Mouse (Mus musculus): ENCODE results near the gene Carmil1.
A peak's percentile ranks its signal among the peaks of the same experiment; 100 is the strongest.
"Not testable (repeated sequence)": the region's sequence is repeated elsewhere in the genome, so short reads cannot be mapped to it uniquely, and the experiment has no call there.

Gene Carmil1

DNA sequence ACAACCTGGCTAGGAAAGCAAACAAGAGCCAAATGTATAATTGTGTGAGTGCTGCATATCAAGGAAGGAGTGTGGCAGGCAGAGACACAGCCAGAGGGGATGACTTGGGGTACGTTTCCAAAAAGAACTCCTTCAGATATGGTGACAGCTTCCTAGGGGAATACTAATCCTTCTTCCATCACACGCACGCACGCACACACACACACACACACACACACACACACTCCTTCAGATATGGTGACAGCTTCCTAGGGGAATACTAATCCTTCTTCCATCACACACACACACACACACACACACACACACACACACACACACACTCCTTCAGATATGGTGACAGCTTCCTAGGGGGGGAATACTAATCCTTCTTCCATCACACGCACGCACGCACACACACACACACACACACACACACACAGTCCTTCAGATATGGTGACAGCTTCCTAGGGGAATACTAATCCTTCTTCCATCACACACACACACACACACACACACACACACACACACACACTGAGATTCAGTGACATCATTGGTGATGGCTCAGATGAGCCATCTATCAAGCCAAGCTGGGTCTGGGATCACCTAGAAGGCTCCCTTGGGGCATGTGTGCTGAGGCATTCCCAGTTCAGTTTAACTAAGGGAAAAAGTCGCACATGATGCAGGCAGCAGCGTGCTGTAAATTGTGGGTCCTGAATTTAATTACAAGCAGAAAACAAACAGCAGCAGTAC lies 175.8 kb downstream of the Carmil1 start:
- not testable (repeated sequence) for DNase-seq (ENCODE audit: low read depth, low spot score)

DNA sequence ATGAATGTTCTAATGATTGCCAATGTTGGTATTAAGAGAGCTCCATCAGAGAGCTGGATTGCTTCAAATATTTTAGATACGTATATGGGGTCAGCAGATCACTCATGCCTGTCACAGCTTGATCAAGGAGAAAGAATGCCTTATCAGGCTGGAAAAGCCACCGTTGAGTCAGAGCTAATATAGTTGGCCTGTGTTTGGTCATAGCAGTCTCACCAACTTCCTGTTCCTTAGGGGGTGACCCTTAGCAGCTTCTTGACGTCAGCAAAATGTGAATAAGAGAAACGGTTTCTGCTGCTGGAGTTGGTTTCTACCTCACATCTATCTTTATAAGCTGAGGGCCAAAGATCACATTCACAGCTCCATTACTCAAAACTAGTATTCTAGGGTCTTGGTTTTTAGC lies 176.6 kb downstream of the Carmil1 start:
- no peak for DNase-seq (ENCODE audit: low read depth, low spot score)

DNA sequence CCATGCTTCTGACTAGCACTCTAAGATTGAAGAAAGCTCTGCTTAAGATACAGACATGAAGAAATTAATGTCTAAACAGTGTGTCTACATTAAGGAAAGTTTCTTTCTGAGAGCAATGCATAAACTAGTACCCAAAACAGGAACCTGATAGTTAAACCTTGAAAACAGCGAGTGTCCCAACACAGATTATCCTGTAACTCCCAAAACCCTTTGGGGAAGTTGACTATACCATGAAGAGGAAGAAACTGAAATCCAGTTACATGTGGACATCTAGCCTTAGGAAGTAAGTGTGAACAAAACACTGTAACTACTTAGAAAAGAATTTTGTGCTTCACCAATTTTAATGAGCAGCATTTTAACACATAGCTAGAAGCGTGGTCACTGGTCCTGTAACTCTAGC lies 177.4 kb downstream of the Carmil1 start:
- no peak for DNase-seq (ENCODE audit: low read depth, low spot score)

DNA sequence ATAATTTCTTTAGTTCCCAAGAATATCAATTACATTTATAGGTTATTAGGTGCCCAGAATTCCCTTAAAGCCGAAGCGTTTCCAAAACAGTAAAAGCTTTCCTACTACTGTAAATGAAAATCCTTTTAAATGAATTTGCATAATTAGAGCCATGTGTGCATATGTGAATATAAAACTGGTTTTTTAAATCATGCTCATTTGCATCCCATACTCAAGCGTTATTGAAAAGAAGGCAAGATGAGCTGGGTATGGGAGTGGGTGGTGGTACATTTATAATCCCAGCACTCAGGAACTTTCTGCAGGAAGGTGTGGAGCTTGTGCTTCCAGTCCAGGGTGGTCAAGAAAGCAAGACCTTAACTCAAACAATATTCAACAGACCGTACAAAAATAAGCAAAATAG lies 178.3 kb downstream of the Carmil1 start:
- DNase-seq (ENCODE audit: low read depth, low spot score): no peak

DNA sequence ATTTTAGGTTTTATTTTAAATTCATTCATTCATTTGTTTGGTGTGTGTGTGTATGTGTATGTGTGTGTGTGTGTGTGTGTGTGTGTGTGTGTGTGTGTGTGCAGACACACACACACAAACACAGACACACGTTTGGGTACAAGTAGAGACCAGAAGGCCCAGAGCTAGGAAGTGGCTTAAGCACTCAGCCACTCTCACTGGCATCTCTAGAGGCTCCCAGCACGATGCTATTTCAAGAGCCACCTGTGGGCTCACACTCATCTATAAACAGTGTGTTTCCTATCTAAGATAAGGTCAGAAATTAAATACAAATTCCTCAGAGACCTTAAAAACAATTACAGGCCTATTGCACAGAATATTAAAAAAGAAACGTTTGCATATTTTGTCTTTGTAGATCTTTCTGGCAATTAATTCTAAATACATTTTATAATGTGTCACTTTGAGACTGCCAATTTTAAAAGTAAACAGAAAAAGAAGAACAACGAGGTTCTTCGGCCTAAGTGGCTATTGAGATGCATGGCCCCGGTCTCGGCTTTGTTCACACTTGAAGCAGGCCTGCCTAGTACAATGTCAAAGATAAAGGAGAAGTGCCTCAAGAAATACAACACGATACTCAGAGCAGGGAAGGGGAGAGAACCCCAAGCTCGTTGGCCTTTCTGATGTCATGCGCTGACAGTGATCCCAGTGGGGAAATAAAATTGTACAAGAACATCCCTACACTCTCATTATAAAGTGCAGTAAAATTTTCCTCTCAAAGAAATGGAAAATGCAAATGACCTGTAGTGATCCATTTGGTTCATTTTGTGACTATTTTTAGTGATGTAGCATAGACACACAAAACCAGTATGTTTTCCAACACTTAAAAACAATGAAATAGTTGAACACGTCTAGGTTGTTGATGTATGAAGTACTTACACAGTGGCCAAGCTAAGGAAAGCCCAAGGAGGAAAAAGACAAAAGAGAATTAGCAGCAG lies 179.2 kb downstream of the Carmil1 start:
- no peak for DNase-seq (ENCODE audit: low read depth, low spot score)

DNA sequence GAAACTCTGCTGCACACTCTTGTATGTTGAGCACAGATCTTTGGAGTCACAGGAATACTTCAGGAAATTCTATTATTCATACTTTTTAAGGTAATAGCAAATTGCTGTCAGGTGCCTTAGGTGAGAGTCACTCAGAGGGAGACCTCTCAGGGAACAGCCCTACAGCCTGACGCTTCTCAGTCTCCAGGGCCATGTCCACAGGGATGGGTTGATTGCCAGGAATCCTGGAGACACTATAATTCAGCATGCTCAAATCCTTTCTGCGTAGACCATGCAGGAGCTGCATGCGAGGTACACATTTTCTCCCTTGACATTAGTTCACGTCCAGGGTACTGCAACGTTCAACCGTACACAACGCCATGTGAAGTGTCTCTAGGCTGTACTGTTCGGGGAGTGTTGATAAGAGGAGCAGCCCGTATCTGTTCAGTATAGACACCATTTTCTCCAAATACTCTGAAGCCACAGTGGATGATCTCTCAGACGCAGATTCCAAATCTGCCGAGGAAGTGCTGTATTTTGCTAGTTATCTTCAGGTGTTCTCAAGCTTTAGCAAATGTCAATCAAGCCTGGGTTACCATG lies 180.0 kb downstream of the Carmil1 start:
- no peak for DNase-seq (ENCODE audit: low read depth, low spot score)

DNA sequence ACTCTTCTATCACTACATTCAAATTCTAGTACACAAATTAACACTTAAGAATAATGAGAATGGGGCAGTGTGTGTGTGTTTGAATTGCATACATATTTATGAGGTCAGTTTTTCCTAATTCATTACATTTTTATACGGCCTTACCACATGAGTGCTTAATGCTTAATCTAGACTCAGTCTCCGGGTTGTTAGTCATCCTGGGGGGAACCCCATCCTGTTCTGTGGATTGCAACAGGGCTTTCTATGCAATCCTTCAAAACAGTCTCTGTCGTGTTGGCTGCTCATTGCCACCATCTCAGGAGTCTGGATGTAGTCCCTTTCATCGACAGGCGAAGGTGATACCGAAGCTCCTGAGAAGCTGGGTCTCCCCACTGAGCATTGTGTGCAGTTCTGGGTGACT lies 184.0 kb downstream of the Carmil1 start:
- DNase-seq (ENCODE audit: low read depth, low spot score): no peak

DNA sequence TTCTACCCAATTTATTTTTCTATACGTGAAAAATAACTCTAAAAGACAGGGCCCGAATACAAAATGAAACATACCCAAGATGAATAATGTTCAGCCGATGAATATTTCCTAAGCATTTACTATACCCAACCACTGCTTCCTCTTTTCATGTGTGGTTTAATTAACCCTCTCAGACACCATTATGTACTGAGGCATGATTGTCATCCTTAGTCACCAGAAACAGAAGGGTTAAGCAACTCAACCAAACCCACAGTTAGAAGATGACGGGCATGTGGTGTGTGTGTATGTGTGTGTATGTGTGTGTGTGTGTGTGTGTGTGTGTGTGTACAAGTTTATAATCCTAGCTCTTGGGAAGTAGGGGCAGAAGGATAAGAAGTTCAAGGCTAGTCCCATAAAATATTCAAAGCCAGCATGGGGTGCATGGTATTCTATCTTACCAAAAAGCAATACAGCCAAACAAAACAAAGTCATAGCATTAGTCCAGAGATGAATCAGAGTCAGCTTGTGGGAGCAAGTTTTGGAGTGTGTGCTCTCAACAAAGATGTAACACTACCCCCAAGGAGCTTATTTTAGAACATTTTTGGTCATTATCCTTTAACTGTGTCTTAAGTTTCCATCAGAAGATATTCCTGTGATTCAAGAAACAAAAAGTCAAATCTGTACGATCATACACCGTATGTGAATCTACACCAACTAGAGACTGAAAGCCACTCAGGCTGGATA lies 185.6 kb downstream of the Carmil1 start:
- DNase-seq (ENCODE audit: low read depth, low spot score): no peak

DNA sequence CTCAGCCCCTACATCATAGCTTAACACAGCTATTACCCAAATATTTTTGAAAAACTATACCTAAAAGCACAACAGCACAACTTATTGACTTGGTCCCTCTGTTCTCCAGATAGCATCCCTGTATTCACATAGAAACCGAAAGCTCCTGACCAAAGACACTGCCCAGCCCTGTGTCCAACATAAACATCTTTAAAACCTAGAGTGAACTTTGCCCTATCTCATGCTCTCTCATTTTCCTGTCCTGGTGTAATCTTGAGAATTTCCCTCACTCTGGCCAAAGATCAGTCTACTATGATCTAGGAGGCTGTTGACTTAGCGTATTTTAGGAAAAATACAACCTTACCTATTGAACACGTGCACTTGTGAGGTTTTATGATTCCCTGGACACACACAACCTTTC lies 187.5 kb downstream of the Carmil1 start:
- no peak for DNase-seq (ENCODE audit: low read depth, low spot score)

DNA sequence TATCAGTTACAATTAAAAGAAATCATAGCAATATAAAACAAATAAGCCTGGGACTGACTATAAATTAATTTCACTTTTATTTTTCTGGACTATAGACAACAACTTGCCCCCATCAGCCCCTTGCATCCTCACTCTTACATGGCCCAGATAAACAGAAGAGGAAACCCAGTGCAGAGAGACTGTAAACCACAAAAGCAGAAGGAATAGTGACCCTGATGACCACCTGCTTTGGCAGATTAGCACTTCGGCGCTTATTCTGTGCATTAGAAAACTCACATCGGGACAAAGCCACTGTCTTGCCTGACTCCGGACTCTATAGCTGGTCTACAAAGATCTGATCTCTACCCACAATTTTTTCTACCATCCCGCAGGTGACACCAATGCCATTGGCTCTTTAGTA lies 188.5 kb downstream of the Carmil1 start:
- DNase-seq (ENCODE audit: low read depth, low spot score): no peak

DNA sequence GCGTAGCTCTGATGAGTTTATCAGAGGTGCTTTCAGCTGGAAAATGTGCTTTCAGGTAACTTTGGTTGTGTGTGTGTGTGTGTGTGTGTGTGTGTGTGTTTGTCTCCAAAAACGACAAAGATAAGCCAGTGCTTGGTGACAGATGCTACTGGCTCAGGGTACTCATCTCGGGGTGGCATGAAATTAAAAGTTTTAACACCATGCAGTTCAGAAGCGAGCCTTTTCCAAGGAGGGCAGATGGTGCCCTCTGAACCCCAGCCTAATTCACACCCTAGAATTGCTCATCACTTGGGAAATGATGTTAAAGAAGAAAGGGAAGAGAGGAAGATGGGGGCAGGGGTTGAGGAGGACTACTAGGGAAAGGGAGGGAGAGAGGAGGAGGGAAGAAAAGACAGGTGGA lies 198.4 kb downstream of the Carmil1 start:
- no peak for DNase-seq (ENCODE audit: low read depth, low spot score)

DNA sequence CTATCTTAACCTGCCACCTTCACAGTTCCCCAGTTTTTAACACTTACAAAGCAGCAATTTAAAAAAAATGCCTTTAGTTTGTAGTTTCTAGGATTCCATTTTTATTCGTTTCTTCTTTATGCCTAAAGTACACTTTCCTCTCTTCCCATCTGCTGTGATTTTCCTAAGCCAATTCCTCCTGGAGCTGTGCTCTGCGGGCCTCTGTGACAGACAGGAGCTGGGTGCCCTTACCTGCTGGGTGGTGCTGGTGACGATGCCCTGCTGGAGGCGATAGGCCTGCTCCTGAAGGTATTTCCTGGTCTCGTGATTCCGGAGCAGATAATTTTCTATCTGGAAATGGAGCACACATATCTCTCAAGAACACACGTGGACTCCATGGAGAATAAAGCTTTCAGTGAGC lies 198.9 kb downstream of the Carmil1 start:
- DNase-seq (ENCODE audit: low read depth, low spot score): no peak

DNA sequence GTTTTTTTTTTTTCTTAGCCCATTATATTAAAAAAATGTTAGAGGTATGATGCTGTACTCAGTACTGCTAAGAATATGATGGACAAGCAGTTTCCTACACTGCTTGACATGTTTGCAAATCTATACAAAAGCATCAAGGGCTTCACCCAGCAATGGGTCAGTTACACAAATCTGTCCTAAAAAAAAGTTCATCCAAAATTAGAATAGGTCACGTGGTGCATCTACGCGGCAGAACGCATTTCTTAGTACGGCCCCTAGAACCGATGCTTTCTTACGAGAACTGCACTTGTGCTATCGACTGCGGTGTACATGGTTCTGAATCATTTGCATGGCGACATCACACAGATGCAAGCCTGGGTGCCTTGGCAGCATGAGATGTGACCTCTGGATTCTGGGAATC lies 208.0 kb downstream of the Carmil1 start:
- DNase-seq (ENCODE audit: low read depth, low spot score): no peak

DNA sequence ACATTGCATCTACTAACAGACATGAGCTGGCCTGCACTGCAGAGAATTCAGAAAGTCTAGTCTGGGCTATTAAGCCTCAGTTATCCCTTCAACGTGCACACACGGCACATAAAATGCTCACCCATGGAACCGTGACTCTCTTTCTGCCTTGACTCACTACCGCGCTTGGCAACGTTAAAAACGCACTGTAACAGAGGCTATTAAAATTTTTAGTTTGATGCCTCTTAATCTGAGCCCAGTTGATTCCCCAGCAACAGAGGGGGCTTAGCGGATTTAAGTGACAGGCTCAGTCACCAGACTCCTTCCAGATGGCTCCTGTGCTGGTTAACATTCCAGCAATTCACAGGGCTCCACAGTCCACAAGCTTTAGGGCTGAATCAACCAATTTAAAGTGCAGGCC lies 213.0 kb downstream of the Carmil1 start:
- DNase-seq (ENCODE audit: low read depth, low spot score): no peak

DNA sequence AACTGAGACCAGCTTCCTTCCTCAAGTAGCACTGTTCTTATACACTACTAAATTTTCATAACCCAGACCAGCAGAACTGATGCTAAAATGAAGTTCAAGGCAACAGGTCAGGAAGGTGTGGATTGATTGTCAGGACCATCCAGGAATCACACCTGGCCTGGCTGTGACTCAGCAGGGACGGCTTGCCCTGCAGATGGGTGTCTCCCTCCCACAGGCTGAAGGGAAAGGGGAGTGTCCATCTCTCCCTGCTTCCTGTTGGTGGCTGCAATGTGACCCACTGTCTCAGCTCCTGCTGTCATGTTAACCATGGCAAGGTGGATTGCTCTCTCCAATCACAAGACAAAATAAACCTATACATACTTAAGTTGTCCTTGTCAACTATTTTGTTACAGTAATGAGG lies 215.1 kb downstream of the Carmil1 start:
- peak; percentile 22 for DNase-seq (ENCODE audit: low read depth, low spot score)

DNA sequence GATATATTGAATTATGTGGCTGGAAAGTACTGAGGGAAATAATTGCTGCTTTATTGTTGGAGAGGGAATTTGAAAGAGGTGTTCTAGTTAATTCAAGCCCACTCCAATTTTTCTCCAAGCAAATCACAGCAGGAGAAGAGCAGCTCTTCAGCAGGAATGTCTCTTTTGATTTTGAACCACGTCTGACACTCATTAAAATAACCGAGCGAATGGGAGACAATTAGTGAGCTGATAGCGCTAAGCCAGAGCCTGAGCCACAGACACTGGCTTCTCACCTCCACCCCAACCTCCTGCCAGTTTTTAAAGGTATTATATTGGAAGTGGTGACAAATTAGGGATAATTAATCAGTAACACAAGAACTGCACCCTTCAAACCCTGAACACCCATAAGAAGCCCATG lies 217.8 kb downstream of the Carmil1 start:
- DNase-seq (ENCODE audit: low read depth, low spot score): no peak

DNA sequence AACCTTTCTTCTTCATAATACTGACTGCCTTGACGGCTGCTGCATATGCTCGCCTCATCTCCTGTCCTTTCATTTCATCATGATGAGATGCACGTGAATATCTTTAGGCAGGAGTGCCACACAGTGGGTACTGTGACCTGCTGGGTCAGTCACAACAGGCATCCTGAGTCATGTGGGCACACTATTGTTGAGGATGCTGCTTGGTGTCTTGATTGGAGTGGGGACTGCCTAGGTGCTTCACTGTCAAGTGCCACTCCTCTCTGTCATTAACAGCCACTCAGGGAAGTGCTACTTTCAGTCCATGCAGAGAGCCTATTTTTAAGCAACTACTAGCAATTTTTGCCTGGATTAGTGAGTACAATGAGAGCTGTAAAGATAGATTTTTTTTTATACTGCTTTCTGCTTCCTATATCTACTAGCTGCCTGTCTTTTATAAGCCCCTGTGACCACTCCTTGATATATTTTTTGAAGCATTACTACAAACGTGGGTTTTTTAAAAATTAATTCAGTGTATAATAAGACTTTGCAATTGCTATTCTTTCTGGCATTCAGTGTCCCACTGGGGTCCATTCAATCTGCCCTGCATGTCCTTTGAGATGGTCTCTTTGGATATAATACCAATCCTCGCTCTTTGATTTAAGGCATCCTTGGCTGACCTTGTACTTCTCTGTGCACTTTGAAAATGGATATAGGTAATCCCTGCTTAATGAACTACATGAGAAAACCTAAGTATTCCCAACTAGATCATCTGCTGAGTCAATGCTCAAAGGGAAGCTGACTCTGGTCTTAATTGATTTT lies 225.3 kb downstream of the Carmil1 start:
- DNase-seq (ENCODE audit: low read depth, low spot score): no peak

DNA sequence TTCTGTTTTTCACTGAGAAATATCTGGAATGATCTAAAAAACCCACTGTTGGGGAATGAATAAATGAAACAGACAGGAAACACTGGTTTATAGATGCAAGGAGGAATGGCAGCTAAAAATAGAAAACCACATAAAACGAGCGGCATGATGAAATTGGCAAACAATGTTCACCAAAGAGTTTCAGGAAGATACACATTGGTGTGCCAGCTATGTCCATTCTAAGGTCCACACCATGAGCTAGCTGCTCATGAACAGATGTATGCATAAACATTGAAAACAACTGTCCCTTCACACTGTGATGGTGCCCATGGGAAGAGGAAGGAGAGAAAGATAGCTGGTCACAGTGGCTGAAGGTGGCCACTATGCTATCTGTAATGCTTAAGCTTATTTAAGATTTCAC lies 229.1 kb downstream of the Carmil1 start:
- no peak for DNase-seq (ENCODE audit: low read depth, low spot score)

DNA sequence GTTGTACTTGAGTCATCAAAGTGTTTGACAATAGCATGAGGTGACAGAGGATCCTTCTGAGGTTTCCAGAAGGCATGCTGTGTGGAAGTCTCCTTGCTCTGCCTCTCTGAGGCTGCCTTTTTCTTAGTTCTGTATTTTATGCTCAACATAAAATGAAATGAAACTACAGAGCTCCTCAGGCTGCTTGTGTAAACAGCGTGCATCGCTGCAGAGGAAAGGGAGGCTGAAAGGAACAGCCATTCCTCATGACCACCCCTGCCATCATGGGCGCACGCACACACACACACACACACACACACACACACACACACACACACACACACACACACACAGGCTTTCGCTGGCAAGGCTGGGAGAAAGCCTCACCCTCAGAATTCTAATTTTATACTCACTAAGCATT lies 230.3 kb downstream of the Carmil1 start:
- no peak for DNase-seq (ENCODE audit: low read depth, low spot score)

DNA sequence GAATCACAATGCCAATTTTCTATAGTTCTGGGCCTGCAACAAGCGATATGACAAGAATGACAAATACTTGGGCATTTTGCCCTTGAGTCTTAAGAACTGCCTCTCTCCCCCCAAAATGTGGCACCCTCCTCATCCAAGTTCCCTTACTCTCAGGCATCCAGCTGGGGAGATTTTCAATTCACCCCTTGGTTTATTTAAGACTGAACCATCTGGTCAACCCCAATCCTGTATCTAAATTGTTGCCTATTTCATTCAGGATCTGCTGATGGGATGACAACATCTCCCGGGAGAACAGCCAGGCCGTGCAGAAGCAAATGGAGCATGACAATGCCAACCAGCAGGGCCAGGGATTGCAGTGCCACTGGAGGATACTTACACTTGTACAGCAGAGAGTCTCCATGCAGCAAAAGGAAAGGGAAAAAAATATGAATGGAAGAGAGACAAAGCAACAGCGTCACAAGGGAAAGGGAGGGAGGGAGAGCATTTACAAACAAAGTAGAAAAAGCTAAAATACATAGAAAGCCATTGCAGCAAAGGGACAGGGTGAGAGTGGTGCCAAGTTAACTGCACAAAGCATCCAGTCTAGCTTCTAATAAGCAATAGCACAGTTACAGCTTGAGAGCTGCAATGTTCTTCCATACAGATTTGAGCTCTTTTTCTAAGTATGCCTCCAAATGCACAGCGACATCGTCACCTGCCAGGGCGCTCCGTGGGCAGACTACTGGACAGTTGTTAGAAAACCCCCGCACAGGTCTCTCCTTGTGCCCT lies 231.1 kb downstream of the Carmil1 start:
- no peak for DNase-seq (ENCODE audit: low read depth, low spot score)

All from ZHBTc4 (cell line).